Comparison of ENCODE assay signal across 8 mouse cellular contexts in the genomic region with DNA sequence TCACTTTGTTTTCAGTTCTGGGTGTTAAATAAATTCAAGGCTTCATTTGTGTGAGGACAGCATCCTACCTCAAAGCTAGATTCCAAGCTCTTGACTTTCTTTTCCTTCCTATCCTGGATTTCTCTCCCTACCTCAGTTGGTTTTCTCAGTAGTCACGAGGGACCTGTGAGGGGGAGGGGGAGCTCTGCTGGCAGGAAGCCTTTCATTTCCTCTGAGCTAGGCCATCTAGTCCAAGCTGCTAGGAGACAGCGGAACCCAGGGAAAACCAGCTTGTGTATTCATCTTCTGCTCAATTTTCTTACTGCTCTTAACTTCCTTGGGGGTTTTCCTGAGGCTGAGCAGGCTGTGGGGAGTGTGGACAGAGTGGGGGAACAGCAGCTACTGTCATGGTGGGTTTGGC. TPM values are rescaled to one million over a fixed set of nuclear protein-coding genes. Genes with fewer than 3 reads are reported as not detected.
DNase-seq lines count a peak whose midpoint lies in the region; ATAC-seq and TF ChIP-seq lines count a peak whose summit lies in the region.
"Had no signal": no experiment of that assay in that cellular context is flagged by ENCODE, and none has a peak within 500 bp of the region (broad histone marks: within the 10 kb centered on the region; RNA-seq: fewer than 3 reads in every experiment).

No protein-coding gene starts in this region.

- H3K4me3 ChIP-seq in midbrain, embryonic 14.5 days (replicated peaks; ENCODE audit: low read depth, low read length): no peak overlapping the region
- H3K4me3 ChIP-seq in midbrain, embryonic 10.5 days: no peak overlapping the region
- H3K4me3 ChIP-seq in left cerebral cortex, adult 2 months: no peak overlapping the region
- H3K4me3 ChIP-seq: myocyte had no signal

- ATAC-seq in midbrain, embryonic 14.5 days (ENCODE audit: low FRiP score, low TSS enrichment): no peak
- peak; percentile 61 for ATAC-seq in common myeloid progenitor, adult 5-6 weeks (replicated peaks; ENCODE audit: low read depth, poor library complexity, severe bottlenecking)
- peak; percentile 59 for ATAC-seq in megakaryocyte progenitor cell, adult 5-6 weeks (replicated peaks; ENCODE audit: poor library complexity)

- H3K9ac ChIP-seq in midbrain, embryonic 14.5 days (replicated peaks; ENCODE audit: low read length): no peak overlapping the region

- intact Hi-C loops in heart, postnatal 36 days (cut with DNase I): loop anchor here (5.0 kb wide), 2 partner anchors 55 to 75 kb away; partner anchors contain the start of gene Rbm39
- intact Hi-C loops in left cerebral cortex, adult 2 months (cut with DNase I): loop anchor here (5.0 kb wide), 1 partner anchor 75 kb away; the partner anchor contains the start of gene Rbm39

- peak; percentile 49 for DNase-seq in midbrain, embryonic 14.5 days
- no peak for DNase-seq in midbrain, embryonic 10.5 days (ENCODE audit: low spot score)
- peak; percentile 41 to 51 for DNase-seq in heart, postnatal 36 days
- DNase-seq in left cerebral cortex, adult 2 months (ENCODE audit: extremely low spot score in 1 of 2, low spot score in 2 of 2): peak; percentile 38 to 57
- DNase-seq in adipocyte (ENCODE audit: low spot score): no peak

- H3K27ac ChIP-seq in midbrain, embryonic 14.5 days (replicated peaks; ENCODE audit: low read depth, low read length): 0 out of 2 replicates have a peak overlapping the region, but pooled peaks have one; percentile 0
- H3K27ac ChIP-seq in midbrain, embryonic 10.5 days (replicated peaks): no peak overlapping the region
- H3K27ac ChIP-seq in left cerebral cortex, adult 2 months: peak overlapping the region; percentile 62

- TF ChIP-seq CTCF in left cerebral cortex, adult 2 months (IDR thresholded peaks at IDR 0.05): no peak

- no peaks in the 10 kb centered on the region for H3K4me1 ChIP-seq in midbrain, embryonic 14.5 days (ENCODE audit: control insufficient read depth, insufficient read depth, low read length)
- H3K4me1 ChIP-seq in midbrain, embryonic 10.5 days: no peaks in the 10 kb centered on the region

- no peak overlapping the region for H3K4me2 ChIP-seq in midbrain, embryonic 14.5 days (ENCODE audit: low read length)

- no peaks in the 10 kb centered on the region for H3K9me3 ChIP-seq in midbrain, embryonic 14.5 days (ENCODE audit: control insufficient read depth, low read length)
- no peaks in the 10 kb centered on the region for H3K9me3 ChIP-seq in midbrain, embryonic 10.5 days (replicated peaks)

- 70% methylated on average over 2 of the region's 2 CpGs for WGBS in midbrain, embryonic 14.5 days
- 67% methylated on average over 2 of the region's 2 CpGs for WGBS in midbrain, embryonic 10.5 days

- no peaks in the 10 kb centered on the region for H3K27me3 ChIP-seq in midbrain, embryonic 14.5 days (ENCODE audit: control insufficient read depth, insufficient read depth, low read length)
- no peaks in the 10 kb centered on the region for H3K27me3 ChIP-seq in midbrain, embryonic 10.5 days (ENCODE audit: low read depth, poor library complexity, severe bottlenecking)

- peaks cover 69% of the 10 kb centered on the region for H3K36me3 ChIP-seq in midbrain, embryonic 14.5 days (ENCODE audit: control insufficient read depth, insufficient read depth, low read length)
- peaks cover 100% of the 10 kb centered on the region for H3K36me3 ChIP-seq in midbrain, embryonic 10.5 days

RNA-seq across cellular contexts. Expression of gene Cnbd2, which starts 55.0 kb away (rescaled TPM):
- polyA plus RNA-seq in midbrain, embryonic 14.5 days (2014; fragmentation: Nextera tagmentation; extraction: Ambion mirVana): 6.9 and 7.9 TPM in 2 replicates
- polyA plus RNA-seq in midbrain, embryonic 10.5 days (2016; fragmentation: Nextera tagmentation; extraction: Ambion mirVana): 3.1 and 3.4 TPM in 2 replicates
- 5.8 and 6.7 TPM in 2 replicates for total RNA-seq in common myeloid progenitor, adult 5-6 weeks (2017)
- total RNA-seq in heart, postnatal 36 days (2021): 1 to 10 TPM in 1 of 2 experiments, under 1 TPM in 1; 0.98 to 1.1 TPM
- 1 to 10 TPM; 6.9 to 7.3 TPM for total RNA-seq in left cerebral cortex, adult 2 months (2021)
- 2.7 TPM in 2 replicates for total RNA-seq in megakaryocyte progenitor cell, adult 5-6 weeks (2015)
- total RNA-seq in megakaryocyte progenitor cell, adult 5-6 weeks (2017): 3.6 and 4.9 TPM in 2 replicates

RNA-seq across cellular contexts. Expression of gene Scand1, which starts 55.5 kb away (rescaled TPM):
- polyA plus RNA-seq in midbrain, embryonic 14.5 days (2014; fragmentation: Nextera tagmentation; extraction: Ambion mirVana): 93.3 and 102 TPM in 2 replicates
- polyA plus RNA-seq in midbrain, embryonic 10.5 days (2016; fragmentation: Nextera tagmentation; extraction: Ambion mirVana): 64.7 and 70.3 TPM in 2 replicates
- 4.9 and 12.3 TPM in 2 replicates for total RNA-seq in common myeloid progenitor, adult 5-6 weeks (2017)
- total RNA-seq in heart, postnatal 36 days (2021): 10 to 100 TPM; 83.0 to 88.0 TPM
- 10 to 100 TPM; 81.9 to 84.4 TPM for total RNA-seq in left cerebral cortex, adult 2 months (2021)
- 1.8 and 4.2 TPM in 2 replicates for total RNA-seq in megakaryocyte progenitor cell, adult 5-6 weeks (2015)
- total RNA-seq in megakaryocyte progenitor cell, adult 5-6 weeks (2017): 5.6 and 17.2 TPM in 2 replicates

Comparison
In these comparisons a context has a peak if more than half of its experiments do, and no peak if none do; other contexts are left out.
1. DNase-seq: peak in midbrain, embryonic 14.5 days (single experiment), heart, postnatal 36 days (2 of 2) and left cerebral cortex, adult 2 months (2 of 2); none in midbrain, embryonic 10.5 days (single experiment) and adipocyte (single experiment).